8 mouse cellular contexts compared by ENCODE assay signal in the genomic region with DNA sequence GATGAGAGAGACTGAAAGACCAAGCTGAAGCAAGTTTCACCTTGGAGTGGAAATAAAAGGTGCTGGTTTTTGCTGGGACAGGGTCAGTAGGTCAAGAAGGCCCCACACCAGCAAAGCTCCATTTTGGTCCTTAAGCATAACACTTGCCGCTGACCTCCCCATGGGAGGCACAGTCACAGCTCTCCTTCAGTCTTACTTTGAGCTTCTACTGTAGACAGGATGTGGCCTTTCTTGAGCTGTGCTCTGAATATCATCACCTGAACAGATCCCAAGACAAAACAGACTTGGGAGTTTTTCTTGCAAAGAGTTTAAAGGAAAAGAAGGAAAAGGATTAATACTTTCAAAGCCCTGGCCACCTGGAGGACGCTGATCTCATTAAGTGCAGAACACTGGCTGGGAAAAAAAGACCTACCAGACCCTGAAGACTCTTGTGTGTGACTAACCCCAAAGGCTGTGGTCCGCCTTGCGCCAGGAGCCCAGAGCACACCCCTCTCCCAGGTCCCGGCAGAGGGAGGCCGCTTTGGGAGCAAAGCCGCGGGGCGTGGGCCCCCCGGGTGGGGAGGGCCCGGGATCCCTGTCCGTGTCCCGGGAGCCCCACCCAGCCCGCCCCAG. TPM values are rescaled to one million over a fixed set of nuclear protein-coding genes. Genes with fewer than 3 reads are reported as not detected.
DNase-seq lines count a peak whose midpoint lies in the region; ATAC-seq and TF ChIP-seq lines count a peak whose summit lies in the region.

No protein-coding gene starts in this region.

- H3K9me3 ChIP-seq in ES-E14 (ENCODE audit: control insufficient read depth, insufficient read depth, low read depth, low read length) = no peaks in the 10 kb centered on the region
- no peaks in the 10 kb centered on the region for H3K9me3 ChIP-seq in heart, postnatal 0 days (replicated peaks; ENCODE audit: control insufficient read depth, low read length)
- no peaks in the 10 kb centered on the region for H3K9me3 ChIP-seq in midbrain, embryonic 12.5 days

- no peaks in the 10 kb centered on the region for H3K27me3 ChIP-seq in kidney, adult 2 months (replicated peaks; ENCODE audit: control insufficient read depth, insufficient read depth, low read length)
- H3K27me3 ChIP-seq in heart, postnatal 0 days (ENCODE audit: control insufficient read depth, insufficient read depth, low read length) = no peaks in the 10 kb centered on the region
- peaks cover 41% of the 10 kb centered on the region for H3K27me3 ChIP-seq in midbrain, embryonic 12.5 days

- in situ Hi-C loops in ES-E14 (cut with MboI; ENCODE audit: low sequenced_read_pairs in 2 of 2, unreplicated experiment in 2 of 2) = no loop called here

- no peak for TF ChIP-seq POLR2A in kidney, adult 2 months (IDR thresholded peaks at IDR 0.05; ENCODE audit: low read depth, low read length)

- no peak for DNase-seq in kidney, adult 2 months
- DNase-seq in kidney, postnatal 4 days = no peak
- DNase-seq in ES-E14 (ENCODE audit: low read depth, low spot score) = no peak
- DNase-seq in heart, postnatal 0 days (ENCODE audit: low spot score) = no peak
- no peak for DNase-seq in adrenal gland, postnatal 36 days
- no peak for DNase-seq in cerebellum, adult 18-20 months

- TF ChIP-seq CTCF in kidney, adult 2 months (conservative IDR thresholded peaks at IDR 0.05; ENCODE audit: insufficient read depth, insufficient read length, low read depth, low read length) = no peak
- no peak for TF ChIP-seq CTCF in heart, postnatal 0 days (IDR thresholded peaks at IDR 0.05; ENCODE audit: low read depth)

- peak overlapping the region; percentile 53 for H3K27ac ChIP-seq in kidney, adult 2 months (ENCODE audit: insufficient read depth, low read depth, low read length)
- H3K27ac ChIP-seq in ES-E14 (ENCODE audit: insufficient read depth, low read depth, low read length, poor library complexity, severe bottlenecking) = no peak overlapping the region
- H3K27ac ChIP-seq in heart, postnatal 0 days (ENCODE audit: low read depth) = peak overlapping the region; percentile 71
- H3K27ac ChIP-seq in midbrain, embryonic 12.5 days (replicated peaks) = no peak overlapping the region

- no peaks in the 10 kb centered on the region for H3K36me3 ChIP-seq in kidney, adult 2 months (ENCODE audit: control insufficient read depth, insufficient read depth, low read length)
- no peaks in the 10 kb centered on the region for H3K36me3 ChIP-seq in ES-E14 (ENCODE audit: control insufficient read depth, insufficient read depth, low read length, poor library complexity, severe bottlenecking)
- H3K36me3 ChIP-seq in heart, postnatal 0 days (replicated peaks; ENCODE audit: control insufficient read depth, insufficient read depth, low read length) = 0 out of 2 replicates have a peak, but pooled peaks cover 4% of the 10 kb centered on the region
- no peaks in the 10 kb centered on the region for H3K36me3 ChIP-seq in midbrain, embryonic 12.5 days

- no peak for TF ChIP-seq EP300 in heart, postnatal 0 days (IDR thresholded peaks at IDR 0.05; ENCODE audit: low read depth)

- peaks cover 4% of the 10 kb centered on the region for H3K4me1 ChIP-seq in kidney, adult 2 months (ENCODE audit: control insufficient read depth, insufficient read depth, low read length)
- no peaks in the 10 kb centered on the region for H3K4me1 ChIP-seq in ES-E14 (ENCODE audit: control insufficient read depth in 2 of 2, insufficient read depth in 2 of 2, low read length in 2 of 2, poor library complexity in 1 of 2)
- peaks cover 5% of the 10 kb centered on the region; the same call in 1 of the 2 replicates for H3K4me1 ChIP-seq in heart, postnatal 0 days (ENCODE audit: control insufficient read depth, insufficient read depth)
- peaks cover 21% of the 10 kb centered on the region for H3K4me1 ChIP-seq in midbrain, embryonic 12.5 days

- H3K9ac ChIP-seq in ES-E14 (ENCODE audit: insufficient read depth, low read depth, low read length, poor library complexity, severe bottlenecking) = no peak overlapping the region
- peak overlapping the region; percentile 68 for H3K9ac ChIP-seq in heart, postnatal 0 days (replicated peaks; ENCODE audit: low read depth, low read length)
- peak overlapping the region; percentile 68 for H3K9ac ChIP-seq in midbrain, embryonic 12.5 days (replicated peaks)

- no peak for ATAC-seq in heart, postnatal 0 days (ENCODE audit: insufficient read depth, low read depth)
- ATAC-seq in midbrain, embryonic 12.5 days (ENCODE audit: low FRiP score, low read depth) = peak; percentile 16; the same call in 1 of the 2 replicates
- ATAC-seq in frontal cortex, adult (ENCODE audit: low TSS enrichment) = no peak

- H3K4me3 ChIP-seq in kidney, adult 2 months (ENCODE audit: insufficient read depth, low read depth, low read length) = peak overlapping the region; percentile 78
- H3K4me3 ChIP-seq in ES-E14 (ENCODE audit: insufficient read depth in 1 of 2, low read depth in 1 of 2, low read length in 2 of 2, poor library complexity in 1 of 2, severe bottlenecking in 1 of 2) = peak overlapping the region; percentile 65 to 87; a peak in 3 of 4 replicates
- peak overlapping the region; percentile 65 for H3K4me3 ChIP-seq in heart, postnatal 0 days (ENCODE audit: low read depth, low read length)
- peak overlapping the region; percentile 66 for H3K4me3 ChIP-seq in midbrain, embryonic 12.5 days

- WGBS in kidney, adult 2 months = 15% methylated on average over 14 of the region's 14 CpGs
- 12% methylated on average over 14 of the region's 14 CpGs for WGBS in heart, postnatal 0 days
- 3% methylated on average over 12 of the region's 14 CpGs for WGBS in midbrain, embryonic 12.5 days

- H3K4me2 ChIP-seq in heart, postnatal 0 days (ENCODE audit: low read depth, low read length) = peak overlapping the region; percentile 78
- peak overlapping the region; percentile 92 for H3K4me2 ChIP-seq in midbrain, embryonic 12.5 days (replicated peaks)

TF ChIP-seq in ES-E14, 5 proteins besides CTCF, POLR2A, EP300 and RAD21:
- TF ChIP-seq CHD2 (IDR thresholded peaks at IDR 0.05; ENCODE audit: low read depth, low read length) (no peak), ZC3H11A (IDR thresholded peaks at IDR 0.05; ENCODE audit: borderline replicate concordance, low read depth, low read length) (no peak), MAFK (IDR thresholded peaks at IDR 0.05; ENCODE audit: insufficient read depth, low read depth, low read length) (no peak), ZNF384 (IDR thresholded peaks at IDR 0.05; ENCODE audit: low read depth, low read length) (no peak), HCFC1 (IDR thresholded peaks at IDR 0.05; ENCODE audit: borderline replicate concordance, insufficient read depth, low read length) (no peak)

RNA-seq across cellular contexts. Expression of a gene that starts 0.9 kb away (rescaled TPM):
- polyA plus RNA-seq in kidney, adult 2 months (2012; rRNA removed) = 15.8 and 18.8 TPM in 2 replicates
- total RNA-seq in ES-E14 (2012; rRNA removed) = 1.2 and 2.9 TPM in 2 replicates
- 15.6 and 16.4 TPM in 2 replicates for total RNA-seq in heart, postnatal 0 days (2014; rRNA removed; ENCODE audit: low replicate concordance)
- 22.9 and 24.1 TPM in 2 replicates for polyA plus RNA-seq in heart, postnatal 0 days (2015; fragmentation: Nextera tagmentation; extraction: Ambion mirVana)
- 13.0 and 14.4 TPM in 2 replicates for polyA plus RNA-seq in midbrain, embryonic 12.5 days (2016; fragmentation: Nextera tagmentation; extraction: Ambion mirVana)
- 10 to 100 TPM; 19.6 to 28.8 TPM for total RNA-seq in adrenal gland, postnatal 36 days (2021)

RNA-seq across cellular contexts. Expression of a gene that starts 26.9 kb away (rescaled TPM):
- 0.08 and 0.10 TPM in 2 replicates for polyA plus RNA-seq in kidney, adult 2 months (2012; rRNA removed)
- total RNA-seq in ES-E14 (2012; rRNA removed) = 0.63 and 1.2 TPM in 2 replicates
- not detected in 2 replicates for total RNA-seq in heart, postnatal 0 days (2014; rRNA removed; ENCODE audit: low replicate concordance)
- 0.47 TPM in 1 of 2 replicates, not detected in the other for polyA plus RNA-seq in heart, postnatal 0 days (2015; fragmentation: Nextera tagmentation; extraction: Ambion mirVana)
- polyA plus RNA-seq in midbrain, embryonic 12.5 days (2016; fragmentation: Nextera tagmentation; extraction: Ambion mirVana) = 0.40 and 1.1 TPM in 2 replicates
- not detected for total RNA-seq in adrenal gland, postnatal 36 days (2021)

Comparison
In these comparisons a context has a peak if more than half of its experiments do, and no peak if none do; other contexts are left out.
1. H3K27ac ChIP-seq: peak in kidney, adult 2 months (single experiment) and heart, postnatal 0 days (single experiment); none in ES-E14 (single experiment) and midbrain, embryonic 12.5 days (single experiment).
2. Peak in every context shown above with its lines, with median percentiles within 50 percentile points of each other: H3K4me3 ChIP-seq.